Mouse (Mus musculus) granulocyte monocyte progenitor cell, adult 5-6 weeks (primary cell): Measurements from ENCODE around the gene Coq4. TPM values are rescaled to one million over a fixed set of nuclear protein-coding genes. Genes with fewer than 3 reads are reported as not detected.

Source experiments
- ATAC-seq: replicated peaks from 2 replicates; pipeline ENCODE4 v1.8.0; 2016; ENCODE audit warnings: mild to moderate bottlenecking, moderate TSS enrichment, inconsistent platforms; ENCODE audit not compliant: poor library complexity, severe bottlenecking
- total RNA-seq, 2 experiments: library from RNA; stranded (forward) in 1 of 2; stranded (reverse) in 1 of 2; fragments of 200-712, 200-1000 nt in 1 of 2; fragments of >200 nt in 1 of 2; fragmentation: Nextera tagmentation in 1 of 2; gene quantifications; 2 replicates each; pipeline ENCODE4 v1.2.3; 2014 to 2017

The Coq4 gene
- total RNA-seq, 2 experiments from 2014 or later = 7.2 to 14.8 TPM

GRCm38 (mm10) chr2:29787937-29788681 lies 816 bp downstream of the Coq4 start, which contains the start of gene Trub2:
TSS of gene Trub2 (minus strand) at chr2:29788502.
- peak; percentile 96 for ATAC-seq

- ATAC-seq = no peak
Measured at GRCm38 (mm10) chr2:29792772-29793487, 5.6 kb downstream of the Coq4 start.

GRCm38 (mm10) chr2:29802075-29802826 lies 15.0 kb downstream of the Coq4 start, which contains the start of gene Slc27a4:
TSS of gene Slc27a4 (plus strand) at chr2:29802634.
- peak; percentile 98 for ATAC-seq

GRCm38 (mm10) chr2:29802827-29803201 lies 15.5 kb downstream of the Coq4 start:
- no peak for ATAC-seq

GRCm38 (mm10) chr2:29803400-29803831 lies 16.1 kb downstream of the Coq4 start:
- ATAC-seq = peak; percentile 72

GRCm38 (mm10) chr2:29815678-29816371 lies 28.5 kb downstream of the Coq4 start:
- no peak for ATAC-seq

GRCm38 (mm10) chr2:29817426-29818232 lies 30.3 kb downstream of the Coq4 start:
- peak; percentile 73 for ATAC-seq

- ATAC-seq = no peak
Measured at GRCm38 (mm10) chr2:29819363-29819762, 32.1 kb downstream of the Coq4 start.

GRCm38 (mm10) chr2:29820025-29820817 lies 32.9 kb downstream of the Coq4 start, which contains the start of gene Urm1:
TSS of gene Urm1 (plus strand) at chr2:29820075.
- ATAC-seq = peak; percentile 68

- ATAC-seq = peak; percentile 2; the same call in 1 of the 2 replicates
Measured at GRCm38 (mm10) chr2:29826318-29826925, 39.1 kb downstream of the Coq4 start.

GRCm38 (mm10) chr2:29826926-29827708 lies 39.8 kb downstream of the Coq4 start:
- peak; percentile 94 for ATAC-seq

- ATAC-seq = peak; percentile 72
Measured at GRCm38 (mm10) chr2:29827709-29828024, 40.4 kb downstream of the Coq4 start.

GRCm38 (mm10) chr2:29831106-29831505 lies 43.8 kb downstream of the Coq4 start:
- ATAC-seq = no peak

- no peak for ATAC-seq
Measured at GRCm38 (mm10) chr2:29833796-29834195, 46.5 kb downstream of the Coq4 start.

GRCm38 (mm10) chr2:29835391-29835899 lies 48.2 kb downstream of the Coq4 start:
- ATAC-seq = no peak

- ATAC-seq = no peak
Measured at GRCm38 (mm10) chr2:29839460-29839859, 52.2 kb downstream of the Coq4 start.
